Mouse (Mus musculus) olfactory bulb, adult 2 months (tissue): ENCODE data around the gene Vax2.

ENCODE experiments used
- CTCF ChIP-seq: fragments of 200-500 bp; IDR thresholded peaks from 2 replicates; pipeline ENCODE4 v1.5.1; 2012; ENCODE audit warnings: low read depth, mild to moderate bottlenecking, low read length, moderate library complexity; ENCODE audit not compliant: insufficient read depth
- POLR2A ChIP-seq: fragments of 200-500 bp; IDR thresholded peaks from 2 replicates; pipeline ENCODE4 v1.6.1; 2012; ENCODE audit warnings: mild to moderate bottlenecking, low read depth, low read length, moderate library complexity; ENCODE audit not compliant: insufficient read depth

GRCm38 (mm10) chr6:83665009-83665408 is 46.1 kb upstream of the Vax2 start:
- TF ChIP-seq POLR2A (no peak), CTCF (no peak)
